Mouse (Mus musculus) cerebellum, adult 2 months (tissue): ENCODE data around the gene Cxcr6.

Experiments used
- CTCF ChIP-seq: fragments of 200-500 bp; IDR thresholded peaks from 2 replicates; pipeline ENCODE4 v1.5.1; 2011; ENCODE audit warnings: low read depth, mild to moderate bottlenecking, control low read depth, low read length, moderate library complexity, borderline replicate concordance; ENCODE audit not compliant: insufficient read depth
- POLR2A ChIP-seq: fragments of 200-500 bp; IDR thresholded peaks from 2 replicates; pipeline ENCODE4 v1.6.1; 2011; ENCODE audit warnings: low read length, control low read depth, borderline replicate concordance; ENCODE audit not compliant: insufficient read depth

DNA sequence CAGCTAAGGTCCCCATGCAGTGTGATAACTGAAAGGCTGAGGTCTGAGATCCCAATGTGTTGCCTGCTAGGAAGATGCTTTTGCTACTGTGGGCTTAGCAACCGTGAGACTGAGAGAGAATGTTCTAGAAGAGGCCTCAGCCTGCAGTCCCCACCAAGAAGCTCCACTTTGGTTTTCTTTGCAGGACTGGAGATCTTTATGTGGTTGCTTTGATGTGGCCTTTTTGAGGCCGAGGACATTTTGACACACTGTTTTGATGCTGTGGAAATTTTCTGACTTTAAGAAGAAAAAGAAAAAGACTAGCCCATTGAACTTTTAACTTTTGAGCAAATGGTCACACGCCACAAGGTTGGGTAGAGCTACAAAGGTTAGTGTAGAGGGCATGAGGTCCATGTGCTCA lies 45.5 kb upstream of the Cxcr6 start:
- TF ChIP-seq POLR2A (no peak), CTCF (no peak)
